Mouse (Mus musculus) mouse trophoblast stem cell (cell line): ENCODE results near the gene Gpr3.

Source experiments
- in situ Hi-C, 2 experiments: fragments of 300-500 bp; cut with MseI, MboI; formaldehyde crosslinking; loops; 2 replicates in 1 of 2; 3 replicates in 1 of 2; pipeline ENCODE4 v1.15.1; 2025

Gpr3 gene

GRCm38 (mm10) chr4:133170616-133171015, 41.7 kb downstream of the Gpr3 start:
- in situ Hi-C loops = no loop called here

GRCm38 (mm10) chr4:133170056-133170524, 42.2 kb downstream of the Gpr3 start:
- in situ Hi-C loops = no loop called here

- in situ Hi-C loops = no loop called here
Observed at GRCm38 (mm10) chr4:133169237-133170055, 42.9 kb downstream of the Gpr3 start.

- in situ Hi-C loops = no loop called here
Observed at GRCm38 (mm10) chr4:133166773-133167172, 45.6 kb downstream of the Gpr3 start.

GRCm38 (mm10) chr4:133162196-133162595, 50.1 kb downstream of the Gpr3 start:
- in situ Hi-C loops = no loop called here

GRCm38 (mm10) chr4:133160821-133161220, 51.5 kb downstream of the Gpr3 start:
- in situ Hi-C loops = no loop called here

- in situ Hi-C loops = no loop called here
Observed at GRCm38 (mm10) chr4:133160211-133160610, 52.1 kb downstream of the Gpr3 start.

- in situ Hi-C loops = no loop called here
Observed at GRCm38 (mm10) chr4:133159646-133160045, 52.7 kb downstream of the Gpr3 start.
